Mouse (Mus musculus): Measurements from ENCODE around the gene Rtl3.

Gene Rtl3

GRCm38 (mm10) chrX:106840409-106840808 lies at the start of gene Rtl3:
Rtl3 (minus strand) TSS chrX:106840644.
- peak; percentile 25 to 45 for DNase-seq (ENCODE audit: low spot score in 2 of 2)

GRCm38 (mm10) chrX:106872315-106872714 lies 31.9 kb upstream of the Rtl3 start:
- no peak for DNase-seq (ENCODE audit: low spot score in 2 of 2)

- DNase-seq (ENCODE audit: low spot score in 2 of 2) = no peak
Observed at GRCm38 (mm10) chrX:106871894-106872293, 31.4 kb upstream of the Rtl3 start.

GRCm38 (mm10) chrX:106871426-106871825 lies 31.0 kb upstream of the Rtl3 start:
- DNase-seq (ENCODE audit: low spot score in 2 of 2) = no peak

GRCm38 (mm10) chrX:106853523-106854300 lies 13.3 kb upstream of the Rtl3 start:
- no peak for DNase-seq (ENCODE audit: low spot score in 2 of 2)

- DNase-seq (ENCODE audit: low spot score in 2 of 2) = no peak
Observed at GRCm38 (mm10) chrX:106839591-106839990, 853 bp downstream of the Rtl3 start.

GRCm38 (mm10) chrX:106830494-106830893 lies 9.9 kb downstream of the Rtl3 start:
- no peak for DNase-seq (ENCODE audit: low spot score in 2 of 2)

GRCm38 (mm10) chrX:106809560-106810226 lies 30.8 kb downstream of the Rtl3 start:
- DNase-seq (ENCODE audit: low spot score in 2 of 2) = no peak

- no peak for DNase-seq (ENCODE audit: low spot score in 2 of 2)
Observed at GRCm38 (mm10) chrX:106804387-106804786, 36.1 kb downstream of the Rtl3 start.

GRCm38 (mm10) chrX:106794686-106795085 lies 45.8 kb downstream of the Rtl3 start:
- DNase-seq (ENCODE audit: low spot score in 2 of 2) = no peak

Measured in right cerebral cortex, postnatal 10 days (tissue).